Mouse (Mus musculus): Measurements from ENCODE around the gene S100a11. TPM values are rescaled to one million over a fixed set of nuclear protein-coding genes. Genes with fewer than 3 reads are reported as not detected.
A peak's percentile ranks its signal among the peaks of the same experiment; 100 is the strongest.
"Not testable (repeated sequence)": the region's sequence is repeated elsewhere in the genome, so short reads cannot be mapped to it uniquely, and the experiment has no call there.

The S100a11 gene
- polyA plus RNA-seq (2015; fragmentation: Nextera tagmentation; extraction: Ambion mirVana) = 709 and 778 TPM in 2 replicates

- peak within 1 kb of the TSS; percentile 87 for H3K27ac ChIP-seq (ENCODE audit: low read length)
- H3K27me3 ChIP-seq (ENCODE audit: control insufficient read depth, insufficient read depth, low read length) = no peaks in the 10 kb centered on the region
- ATAC-seq (replicated peaks; ENCODE audit: extremely low read depth, insufficient read depth, low FRiP score) = peak; percentile 96
- WGBS = under 1% methylated on average over 38 of the region's 38 CpGs
- peaks cover 4% of the 10 kb centered on the region for H3K36me3 ChIP-seq (ENCODE audit: control insufficient read depth, insufficient read depth)
- no peaks in the 10 kb centered on the region for H3K9me3 ChIP-seq (replicated peaks; ENCODE audit: control insufficient read depth, low read length)
- H3K4me1 ChIP-seq (ENCODE audit: control insufficient read depth, insufficient read depth, low read length) = peaks cover 15% of the 10 kb centered on the region
- H3K9ac ChIP-seq (ENCODE audit: low read length) = peak within 1 kb of the TSS; percentile 88
- peak within 1 kb of the TSS; percentile 79 for H3K4me2 ChIP-seq (ENCODE audit: low read depth, low read length)
- H3K4me3 ChIP-seq (ENCODE audit: low read length) = peak within 1 kb of the TSS; percentile 84
Observed at GRCm38 (mm10) chr3:93520330-93521193, at the start of gene S100a11. S100a11 (plus strand) TSS chr3:93520488.

GRCm38 (mm10) chr3:93480053-93480452 is 40.2 kb upstream of the S100a11 start:
- ATAC-seq (replicated peaks; ENCODE audit: extremely low read depth, insufficient read depth, low FRiP score) = no peak
- H3K36me3 ChIP-seq (ENCODE audit: control insufficient read depth, insufficient read depth) = no peaks in the 10 kb centered on the region
- H3K9me3 ChIP-seq (replicated peaks; ENCODE audit: control insufficient read depth, low read length) = no peaks in the 10 kb centered on the region
- no peak overlapping the region for H3K27ac ChIP-seq (ENCODE audit: low read length)
- H3K4me1 ChIP-seq (ENCODE audit: control insufficient read depth, insufficient read depth, low read length) = no peaks in the 10 kb centered on the region
- WGBS = 43% methylated on average over 1 of the region's 1 CpGs
- no peaks in the 10 kb centered on the region for H3K27me3 ChIP-seq (ENCODE audit: control insufficient read depth, insufficient read depth, low read length)
- H3K4me2 ChIP-seq (ENCODE audit: low read depth, low read length) = no peak overlapping the region
- no peak overlapping the region for H3K9ac ChIP-seq (ENCODE audit: low read length)
- H3K4me3 ChIP-seq (ENCODE audit: low read length) = no peak overlapping the region

GRCm38 (mm10) chr3:93481982-93482616 is 38.2 kb upstream of the S100a11 start:
- no peak overlapping the region for H3K4me2 ChIP-seq (ENCODE audit: low read depth, low read length)
- H3K27me3 ChIP-seq (ENCODE audit: control insufficient read depth, insufficient read depth, low read length) = no peaks in the 10 kb centered on the region
- no peak overlapping the region for H3K4me3 ChIP-seq (ENCODE audit: low read length)
- no peaks in the 10 kb centered on the region for H3K4me1 ChIP-seq (ENCODE audit: control insufficient read depth, insufficient read depth, low read length)
- H3K27ac ChIP-seq (ENCODE audit: low read length) = no peak overlapping the region
- H3K9ac ChIP-seq (ENCODE audit: low read length) = no peak overlapping the region
- no peaks in the 10 kb centered on the region for H3K36me3 ChIP-seq (ENCODE audit: control insufficient read depth, insufficient read depth)
- no peak for ATAC-seq (replicated peaks; ENCODE audit: extremely low read depth, insufficient read depth, low FRiP score)
- no peaks in the 10 kb centered on the region for H3K9me3 ChIP-seq (replicated peaks; ENCODE audit: control insufficient read depth, low read length)
- 70% methylated on average over 2 of the region's 2 CpGs for WGBS

- Histone ChIP-seq H3K9me3 (replicated peaks; ENCODE audit: control insufficient read depth, low read length) (no peaks in the 10 kb centered on the region), H3K27ac (ENCODE audit: low read length) (no peak overlapping the region), H3K36me3 (ENCODE audit: control insufficient read depth, insufficient read depth) (no peaks in the 10 kb centered on the region), H3K27me3 (ENCODE audit: control insufficient read depth, insufficient read depth, low read length) (no peaks in the 10 kb centered on the region), H3K4me1 (ENCODE audit: control insufficient read depth, insufficient read depth, low read length) (no peaks in the 10 kb centered on the region), H3K4me2 (ENCODE audit: low read depth, low read length) (no peak overlapping the region), H3K9ac (ENCODE audit: low read length) (no peak overlapping the region), H3K4me3 (ENCODE audit: low read length) (no peak overlapping the region)
- ATAC-seq (replicated peaks; ENCODE audit: extremely low read depth, insufficient read depth, low FRiP score) = no peak
- 89% methylated on average over 3 of the region's 3 CpGs for WGBS
Observed at GRCm38 (mm10) chr3:93485611-93486010, 34.7 kb upstream of the S100a11 start.

GRCm38 (mm10) chr3:93488541-93488940 is 31.7 kb upstream of the S100a11 start:
- no peak overlapping the region for H3K4me3 ChIP-seq (ENCODE audit: low read length)
- H3K4me2 ChIP-seq (ENCODE audit: low read depth, low read length) = no peak overlapping the region
- no peaks in the 10 kb centered on the region for H3K9me3 ChIP-seq (replicated peaks; ENCODE audit: control insufficient read depth, low read length)
- no peaks in the 10 kb centered on the region for H3K36me3 ChIP-seq (ENCODE audit: control insufficient read depth, insufficient read depth)
- no peak overlapping the region for H3K27ac ChIP-seq (ENCODE audit: low read length)
- WGBS = 91% methylated on average over 2 of the region's 2 CpGs
- H3K27me3 ChIP-seq (ENCODE audit: control insufficient read depth, insufficient read depth, low read length) = no peaks in the 10 kb centered on the region
- no peak for ATAC-seq (replicated peaks; ENCODE audit: extremely low read depth, insufficient read depth, low FRiP score)
- no peaks in the 10 kb centered on the region for H3K4me1 ChIP-seq (ENCODE audit: control insufficient read depth, insufficient read depth, low read length)
- H3K9ac ChIP-seq (ENCODE audit: low read length) = no peak overlapping the region

- no peak overlapping the region for H3K9ac ChIP-seq (ENCODE audit: low read length)
- 69% methylated on average over 3 of the region's 3 CpGs for WGBS
- ATAC-seq (replicated peaks; ENCODE audit: extremely low read depth, insufficient read depth, low FRiP score) = no peak
Observed at GRCm38 (mm10) chr3:93492176-93492575, 28.1 kb upstream of the S100a11 start.

GRCm38 (mm10) chr3:93493992-93494391 is 26.3 kb upstream of the S100a11 start:
- under 1% methylated on average over 4 of the region's 4 CpGs for WGBS
- no peak overlapping the region for H3K27ac ChIP-seq (ENCODE audit: low read length)
- H3K9me3 ChIP-seq (replicated peaks; ENCODE audit: control insufficient read depth, low read length) = no peaks in the 10 kb centered on the region; the same call in 1 of the 2 replicates
- no peaks in the 10 kb centered on the region for H3K4me1 ChIP-seq (ENCODE audit: control insufficient read depth, insufficient read depth, low read length)
- H3K4me3 ChIP-seq (ENCODE audit: low read length) = no peak overlapping the region
- H3K9ac ChIP-seq (ENCODE audit: low read length) = no peak overlapping the region
- H3K36me3 ChIP-seq (ENCODE audit: control insufficient read depth, insufficient read depth) = no peaks in the 10 kb centered on the region
- peak; percentile 23; the same call in 1 of the 2 replicates for ATAC-seq (replicated peaks; ENCODE audit: extremely low read depth, insufficient read depth, low FRiP score)
- H3K4me2 ChIP-seq (ENCODE audit: low read depth, low read length) = no peak overlapping the region
- no peaks in the 10 kb centered on the region for H3K27me3 ChIP-seq (ENCODE audit: control insufficient read depth, insufficient read depth, low read length)

More at GRCm38 (mm10) chr3:93492176-93492575, 28.1 kb upstream of the S100a11 start:
- Histone ChIP-seq H3K4me1 (ENCODE audit: control insufficient read depth, insufficient read depth, low read length) (no peaks in the 10 kb centered on the region), H3K4me2 (ENCODE audit: low read depth, low read length) (no peak overlapping the region), H3K36me3 (ENCODE audit: control insufficient read depth, insufficient read depth) (no peaks in the 10 kb centered on the region), H3K27ac (ENCODE audit: low read length) (no peak overlapping the region), H3K27me3 (ENCODE audit: control insufficient read depth, insufficient read depth, low read length) (no peaks in the 10 kb centered on the region), H3K9me3 (replicated peaks; ENCODE audit: control insufficient read depth, low read length) (no peaks in the 10 kb centered on the region; the same call in 1 of the 2 replicates), H3K4me3 (ENCODE audit: low read length) (no peak overlapping the region)

GRCm38 (mm10) chr3:93494774-93495173 is 25.5 kb upstream of the S100a11 start:
- not testable (repeated sequence) for H3K4me3 ChIP-seq (ENCODE audit: low read length); ATAC-seq (replicated peaks; ENCODE audit: extremely low read depth, insufficient read depth, low FRiP score); H3K36me3 ChIP-seq (ENCODE audit: control insufficient read depth, insufficient read depth); H3K27me3 ChIP-seq (ENCODE audit: control insufficient read depth, insufficient read depth, low read length); H3K9me3 ChIP-seq (replicated peaks; ENCODE audit: control insufficient read depth, low read length); H3K27ac ChIP-seq (ENCODE audit: low read length); H3K4me2 ChIP-seq (ENCODE audit: low read depth, low read length); H3K9ac ChIP-seq (ENCODE audit: low read length); H3K4me1 ChIP-seq (ENCODE audit: control insufficient read depth, insufficient read depth, low read length)
- 24% methylated on average over 5 of the region's 5 CpGs for WGBS

- H3K4me2 ChIP-seq (ENCODE audit: low read depth, low read length) = no peak overlapping the region
- H3K4me1 ChIP-seq (ENCODE audit: control insufficient read depth, insufficient read depth, low read length) = no peaks in the 10 kb centered on the region
- no peak overlapping the region for H3K27ac ChIP-seq (ENCODE audit: low read length)
- H3K36me3 ChIP-seq (ENCODE audit: control insufficient read depth, insufficient read depth) = no peaks in the 10 kb centered on the region
- no peaks in the 10 kb centered on the region for H3K27me3 ChIP-seq (ENCODE audit: control insufficient read depth, insufficient read depth, low read length)
- H3K4me3 ChIP-seq (ENCODE audit: low read length) = no peak overlapping the region
- no peaks in the 10 kb centered on the region; the same call in 1 of the 2 replicates for H3K9me3 ChIP-seq (replicated peaks; ENCODE audit: control insufficient read depth, low read length)
- ATAC-seq (replicated peaks; ENCODE audit: extremely low read depth, insufficient read depth, low FRiP score) = no peak
- H3K9ac ChIP-seq (ENCODE audit: low read length) = no peak overlapping the region
- WGBS = 68% methylated on average over 3 of the region's 3 CpGs
Observed at GRCm38 (mm10) chr3:93497131-93497530, 23.2 kb upstream of the S100a11 start.

Measured in heart, embryonic 16.5 days (tissue).